Mouse (Mus musculus) lung, postnatal 0 days (tissue): ENCODE measurements around the gene Pcsk7.

ENCODE experiments used
- CTCF ChIP-seq: IDR thresholded peaks from 2 replicates; pipeline ENCODE4 v1.5.1; 2016; ENCODE audit warnings: antibody characterized with exemption, mild to moderate bottlenecking
- EP300 ChIP-seq: IDR thresholded peaks from 2 replicates; pipeline ENCODE4 v1.6.1; 2016; ENCODE audit warnings: antibody characterized with exemption, mild to moderate bottlenecking, control low read depth

DNA sequence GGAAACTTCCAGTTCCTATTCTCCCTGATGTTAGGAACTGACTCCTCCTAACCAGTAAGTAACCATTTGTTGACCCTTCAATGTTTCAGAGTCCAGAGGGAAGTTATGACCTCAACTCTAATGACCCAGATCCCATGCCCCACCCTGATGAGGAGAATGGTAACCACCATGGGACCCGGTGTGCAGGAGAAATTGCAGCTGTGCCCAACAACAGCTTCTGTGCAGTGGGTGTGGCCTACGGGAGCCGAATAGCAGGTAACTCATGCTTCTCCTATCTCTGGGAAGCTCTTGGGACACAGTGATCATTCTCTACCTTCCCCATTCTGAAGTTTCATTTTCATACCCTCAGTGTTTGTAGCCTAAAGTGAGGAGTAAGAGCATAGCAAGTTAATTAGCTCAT lies 4.7 kb downstream of the Pcsk7 start:
- TF ChIP-seq CTCF (no peak), EP300 (no peak)
